Mouse (Mus musculus) myocyte (in vitro differentiated cells): Measurements from ENCODE around the gene Zfp800. TPM values are rescaled to one million over a fixed set of nuclear protein-coding genes. Genes with fewer than 3 reads are reported as not detected.

Experiments
- H3K27me3 ChIP-seq: one replicate; pipeline ENCODE4 v1.6.1; 2011; ENCODE audit not compliant: control insufficient read depth, insufficient read depth, insufficient read length
- H3K36me3 ChIP-seq: one replicate; pipeline ENCODE4 v1.6.1; 2011; ENCODE audit not compliant: control insufficient read depth, insufficient read depth
- H3K4me2 ChIP-seq: one replicate; pipeline ENCODE4 v1.6.1; 2011; ENCODE audit warnings: low read depth, control low read depth
- H3K4me3 ChIP-seq: one replicate; pipeline ENCODE4 v1.5.1; 2011; ENCODE audit warnings: mild to moderate bottlenecking, control low read depth, moderate library complexity
- H3K79me2 ChIP-seq: one replicate; pipeline ENCODE4 v1.6.1; 2011; ENCODE audit not compliant: control insufficient read depth, insufficient read depth
- H3ac ChIP-seq: one replicate; pipeline ENCODE4 v1.6.1; 2011; ENCODE audit not compliant: control insufficient read depth, insufficient read length
- CEBPB ChIP-seq: IDR thresholded peaks from 2 replicates; pipeline ENCODE4 v1.6.1; 2011; ENCODE audit warnings: mild to moderate bottlenecking, moderate library complexity; ENCODE audit not compliant: poor library complexity, insufficient read depth, severe bottlenecking
- E2F4 ChIP-seq: IDR thresholded peaks from one replicate; pipeline ENCODE4 v1.6.1; 2011; ENCODE audit warnings: mild to moderate bottlenecking, control low read depth, moderate library complexity; ENCODE audit not compliant: insufficient read depth
- MAX ChIP-seq: IDR thresholded peaks from one replicate; pipeline ENCODE4 v1.6.1; 2011; ENCODE audit warnings: low read depth, mild to moderate bottlenecking, control low read depth
- MYOD1 ChIP-seq, 3 experiments: IDR thresholded peaks; one replicate each; pipeline ENCODE4 v1.6.1; 2011; ENCODE audit warnings: control low read depth in 2 of 3, low read depth in 2 of 3, mild to moderate bottlenecking in 2 of 3, moderate library complexity in 1 of 3; ENCODE audit not compliant: insufficient read length in 2 of 3, control insufficient read depth in 1 of 3
- MYOG ChIP-seq, 3 experiments: IDR thresholded peaks; one replicate each; pipeline ENCODE4 v1.6.1; 2011; ENCODE audit warnings: control low read depth in 2 of 3, low read depth in 2 of 3, mild to moderate bottlenecking in 2 of 3; ENCODE audit not compliant: insufficient read length in 2 of 3, control insufficient read depth in 1 of 3, insufficient read depth in 1 of 3
- POLR2A ChIP-seq: IDR thresholded peaks from one replicate; pipeline ENCODE4 v1.6.1; 2011; ENCODE audit warnings: low read depth, mild to moderate bottlenecking, control low read depth, moderate library complexity; ENCODE audit not compliant: insufficient read length
- POLR2AphosphoS2 ChIP-seq: IDR thresholded peaks from one replicate; pipeline ENCODE4 v1.6.1; 2011; ENCODE audit warnings: low read depth, control low read depth; ENCODE audit not compliant: insufficient read length
- REST ChIP-seq: IDR thresholded peaks from one replicate; pipeline ENCODE4 v1.6.1; 2011; ENCODE audit warnings: mild to moderate bottlenecking, control low read depth, moderate library complexity; ENCODE audit not compliant: insufficient read depth, insufficient read length
- SRF ChIP-seq: IDR thresholded peaks from one replicate; pipeline ENCODE4 v1.6.1; 2011; ENCODE audit warnings: low read depth; ENCODE audit not compliant: control insufficient read depth, insufficient read length
- TCF12 ChIP-seq: IDR thresholded peaks from one replicate; pipeline ENCODE4 v1.6.1; 2011; ENCODE audit warnings: mild to moderate bottlenecking, control low read depth; ENCODE audit not compliant: poor library complexity, insufficient read depth, severe bottlenecking
- TCF3 ChIP-seq: IDR thresholded peaks from one replicate; pipeline ENCODE4 v1.6.1; 2011; ENCODE audit warnings: low read depth, control low read depth; ENCODE audit not compliant: insufficient read length
- USF1 ChIP-seq: IDR thresholded peaks from one replicate; pipeline ENCODE4 v1.6.1; 2011; ENCODE audit warnings: low read depth, mild to moderate bottlenecking, control low read depth, moderate library complexity
- polyA plus RNA-seq: library from polyadenylated mRNA; unstranded; fragments of >200 nt; fragmentation: generic; extraction: Trizol; gene quantifications from one replicate; pipeline ENCODE4 v1.2.1, GENCODE M21; 2012; ENCODE audit warnings: missing spikeins

Zfp800 gene
- polyA plus RNA-seq, 1 experiment, result 2.0 TPM

GRCm38 (mm10) chr6:28411236-28411635 lies 13.4 kb upstream of the Zfp800 start:
- H3K79me2 ChIP-seq, result no peaks in the 10 kb centered on the region
- no peak for TF ChIP-seq POLR2AphosphoS2
- no peak for TF ChIP-seq E2F4
- TF ChIP-seq USF1, result no peak
- TF ChIP-seq SRF, result no peak
- TF ChIP-seq CEBPB, result no peak
- no peak for TF ChIP-seq MAX
- no peak for TF ChIP-seq MYOG (IDR thresholded peaks at IDR 0.05; ENCODE audit: control insufficient read depth in 1 of 3, insufficient read depth in 1 of 3, insufficient read length in 2 of 3, low read depth in 2 of 3)
- TF ChIP-seq TCF12, result no peak
- TF ChIP-seq REST, result no peak
- H3K4me2 ChIP-seq, result no peak overlapping the region
- no peak overlapping the region for H3ac ChIP-seq
- no peaks in the 10 kb centered on the region for H3K27me3 ChIP-seq
- H3K36me3 ChIP-seq, result no peaks in the 10 kb centered on the region
- H3K4me3 ChIP-seq, result no peak overlapping the region

GRCm38 (mm10) chr6:28410053-28410452 lies 12.2 kb upstream of the Zfp800 start:
- no peak for TF ChIP-seq MYOD1 (IDR thresholded peaks at IDR 0.05; ENCODE audit: control insufficient read depth in 1 of 3, insufficient read length in 2 of 3, low read depth in 2 of 3)
- no peak for TF ChIP-seq REST
- no peak for TF ChIP-seq MYOG (IDR thresholded peaks at IDR 0.05; ENCODE audit: control insufficient read depth in 1 of 3, insufficient read depth in 1 of 3, insufficient read length in 2 of 3, low read depth in 2 of 3)
- no peak for TF ChIP-seq E2F4
- no peak for TF ChIP-seq SRF
- TF ChIP-seq POLR2AphosphoS2, result no peak
- no peak for TF ChIP-seq POLR2A
- TF ChIP-seq TCF12, result no peak
- no peak for TF ChIP-seq CEBPB
- TF ChIP-seq TCF3, result no peak
- no peak for TF ChIP-seq USF1
- no peak for TF ChIP-seq MAX
- H3K27me3 ChIP-seq, result no peaks in the 10 kb centered on the region
- H3K4me2 ChIP-seq, result no peak overlapping the region

GRCm38 (mm10) chr6:28399791-28400190 lies 2.0 kb upstream of the Zfp800 start:
- Histone ChIP-seq H3K36me3 (no peaks in the 10 kb centered on the region), H3ac (no peak overlapping the region), H3K4me3 (no peak overlapping the region), H3K79me2 (no peaks in the 10 kb centered on the region), H3K27me3 (no peaks in the 10 kb centered on the region), H3K4me2 (no peak overlapping the region)
- TF ChIP-seq REST (no peak), POLR2A (no peak), TCF12 (no peak), CEBPB (no peak), TCF3 (no peak), USF1 (no peak), MYOG (IDR thresholded peaks at IDR 0.05; ENCODE audit: control insufficient read depth in 1 of 3, insufficient read depth in 1 of 3, insufficient read length in 2 of 3, low read depth in 2 of 3) (no peak), SRF (no peak), MAX (no peak), E2F4 (no peak), POLR2AphosphoS2 (no peak), MYOD1 (IDR thresholded peaks at IDR 0.05; ENCODE audit: control insufficient read depth in 1 of 3, insufficient read length in 2 of 3, low read depth in 2 of 3) (no peak)

More at GRCm38 (mm10) chr6:28410053-28410452, 12.2 kb upstream of the Zfp800 start:
- H3K4me3 ChIP-seq, result no peak overlapping the region
- H3K36me3 ChIP-seq, result no peaks in the 10 kb centered on the region
- no peaks in the 10 kb centered on the region for H3K79me2 ChIP-seq
- H3ac ChIP-seq, result no peak overlapping the region

GRCm38 (mm10) chr6:28398726-28399125 lies 921 bp upstream of the Zfp800 start:
- no peak overlapping the region for H3ac ChIP-seq
- H3K79me2 ChIP-seq, result no peaks in the 10 kb centered on the region
- no peaks in the 10 kb centered on the region for H3K36me3 ChIP-seq
- no peak overlapping the region for H3K4me2 ChIP-seq
- TF ChIP-seq POLR2A (no peak), CEBPB (no peak), MYOD1 (IDR thresholded peaks at IDR 0.05; ENCODE audit: control insufficient read depth in 1 of 3, insufficient read length in 2 of 3, low read depth in 2 of 3) (no peak), MAX (no peak), USF1 (no peak), POLR2AphosphoS2 (no peak), TCF3 (no peak), REST (no peak), SRF (no peak), E2F4 (no peak), TCF12 (no peak), MYOG (IDR thresholded peaks at IDR 0.05; ENCODE audit: control insufficient read depth in 1 of 3, insufficient read depth in 1 of 3, insufficient read length in 2 of 3, low read depth in 2 of 3) (no peak)
- H3K27me3 ChIP-seq, result no peaks in the 10 kb centered on the region
- no peak overlapping the region for H3K4me3 ChIP-seq
